Mouse (Mus musculus): ENCODE results near the gene Aurkaip1.

Gene Aurkaip1

GRCm38 (mm10) chr4:155851951-155852411, 20.9 kb downstream of the Aurkaip1 start:
- ATAC-seq (ENCODE audit: low TSS enrichment): no peak

- no peak for ATAC-seq (ENCODE audit: low TSS enrichment)
Measured at GRCm38 (mm10) chr4:155853421-155853820, 22.3 kb downstream of the Aurkaip1 start.

GRCm38 (mm10) chr4:155854991-155855390, 23.9 kb downstream of the Aurkaip1 start:
- ATAC-seq (ENCODE audit: low TSS enrichment): no peak

GRCm38 (mm10) chr4:155856071-155856470, 25.0 kb downstream of the Aurkaip1 start:
- ATAC-seq (ENCODE audit: low TSS enrichment): no peak

- ATAC-seq (ENCODE audit: low TSS enrichment): no peak
Measured at GRCm38 (mm10) chr4:155856881-155857280, 25.8 kb downstream of the Aurkaip1 start.

- ATAC-seq (ENCODE audit: low TSS enrichment): no peak
Measured at GRCm38 (mm10) chr4:155859318-155859717, 28.2 kb downstream of the Aurkaip1 start.

GRCm38 (mm10) chr4:155861787-155862186, 30.7 kb downstream of the Aurkaip1 start:
- ATAC-seq (ENCODE audit: low TSS enrichment): no peak

GRCm38 (mm10) chr4:155863001-155863400, 31.9 kb downstream of the Aurkaip1 start, which contains the start of gene Tas1r3:
Tas1r3 (minus strand) TSS chr4:155863362.
- no peak for ATAC-seq (ENCODE audit: low TSS enrichment)

- ATAC-seq (ENCODE audit: low TSS enrichment): 0 out of 2 replicates have a peak, but pooled peaks have one; percentile 3
Measured at GRCm38 (mm10) chr4:155868614-155869298, 37.7 kb downstream of the Aurkaip1 start.

- ATAC-seq (ENCODE audit: low TSS enrichment): peak; percentile 98
Measured at GRCm38 (mm10) chr4:155869317-155870033, 38.4 kb downstream of the Aurkaip1 start, which contains the start of the genes Cptp and Ints11. Cptp (minus strand) TSS chr4:155869440. Ints11 (plus strand) TSS chr4:155869546.

GRCm38 (mm10) chr4:155871404-155871803, 40.3 kb downstream of the Aurkaip1 start:
- ATAC-seq (ENCODE audit: low TSS enrichment): no peak
